Mouse (Mus musculus): ENCODE results near the gene Zcchc17. TPM values are rescaled to one million over a fixed set of nuclear protein-coding genes. Genes with fewer than 3 reads are reported as not detected.

Gene Zcchc17
- polyA plus RNA-seq, 1 experiment from 2014 or later, result 66.4 TPM

DNA sequence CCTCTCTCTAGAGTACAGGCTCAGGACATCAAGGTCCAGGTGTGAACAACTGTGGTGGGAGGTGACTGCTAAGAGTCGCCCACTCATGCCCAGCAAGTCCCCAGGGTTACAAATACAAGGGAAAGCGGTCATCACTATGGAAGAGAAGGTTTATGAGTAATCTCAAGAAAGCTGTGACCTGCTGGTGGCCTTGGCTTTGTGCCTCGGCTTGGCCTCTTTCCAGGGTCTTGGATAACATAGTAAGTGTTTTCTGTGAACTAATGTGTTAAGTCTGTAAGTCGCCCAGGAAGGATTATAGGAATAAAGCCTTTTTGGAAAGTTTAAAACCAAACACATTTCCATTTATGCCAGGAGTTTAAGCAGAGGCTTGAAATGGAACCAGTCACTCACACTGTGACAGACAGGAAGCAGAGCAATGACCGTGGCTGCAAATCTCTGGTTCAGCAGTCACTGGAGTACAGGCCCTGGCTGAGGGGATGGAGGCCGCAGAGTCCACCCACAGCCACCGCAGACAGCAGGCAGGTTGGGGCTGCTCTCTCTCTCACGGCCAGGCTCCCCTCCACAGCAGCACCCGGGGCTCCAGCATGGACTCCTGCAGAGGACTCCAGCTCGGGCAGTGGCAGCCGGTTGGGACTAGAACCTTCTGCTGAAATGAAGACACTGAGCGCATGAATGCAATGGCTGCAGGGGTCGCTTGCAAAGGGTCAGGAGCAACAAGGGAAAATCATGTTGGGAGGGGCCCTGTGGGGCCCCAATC lies 43.8 kb downstream of the Zcchc17 start:
- Histone ChIP-seq H3K4me2 (replicated peaks) (no peak overlapping the region), H3K36me3 (peaks cover 9% of the 10 kb centered on the region; the same call in 1 of the 2 replicates), H3K27me3 (replicated peaks) (no peaks in the 10 kb centered on the region), H3K9me3 (no peaks in the 10 kb centered on the region), H3K4me1 (replicated peaks) (no peaks in the 10 kb centered on the region), H3K4me3 (replicated peaks) (no peak overlapping the region), H3K27ac (no peak overlapping the region), H3K9ac (no peak overlapping the region)
- 68% methylated on average over 13 of the region's 13 CpGs for WGBS
- no peak for ATAC-seq

DNA sequence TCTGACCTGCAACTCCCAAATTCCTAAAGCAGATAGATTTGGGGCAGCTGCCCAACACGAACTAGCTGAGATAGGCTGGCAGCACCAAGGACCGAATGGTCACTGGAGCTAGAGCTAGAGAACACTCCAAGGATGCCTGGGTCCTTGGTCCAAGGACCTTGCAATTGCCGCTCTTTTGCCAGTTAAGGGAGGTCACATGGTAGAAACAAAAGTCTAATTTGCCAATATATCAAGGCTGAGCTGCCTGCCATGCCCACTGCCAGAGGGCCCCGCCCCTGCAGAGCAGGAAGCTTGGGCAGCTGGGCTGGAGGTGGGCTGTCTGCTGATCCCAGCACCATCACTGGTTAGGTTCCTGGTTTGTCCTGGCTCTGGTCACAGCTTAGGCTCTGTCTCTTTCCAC lies 46.2 kb downstream of the Zcchc17 start:
- WGBS, result 86% methylated on average over 4 of the region's 4 CpGs
- H3K4me3 ChIP-seq (replicated peaks), result no peak overlapping the region

DNA sequence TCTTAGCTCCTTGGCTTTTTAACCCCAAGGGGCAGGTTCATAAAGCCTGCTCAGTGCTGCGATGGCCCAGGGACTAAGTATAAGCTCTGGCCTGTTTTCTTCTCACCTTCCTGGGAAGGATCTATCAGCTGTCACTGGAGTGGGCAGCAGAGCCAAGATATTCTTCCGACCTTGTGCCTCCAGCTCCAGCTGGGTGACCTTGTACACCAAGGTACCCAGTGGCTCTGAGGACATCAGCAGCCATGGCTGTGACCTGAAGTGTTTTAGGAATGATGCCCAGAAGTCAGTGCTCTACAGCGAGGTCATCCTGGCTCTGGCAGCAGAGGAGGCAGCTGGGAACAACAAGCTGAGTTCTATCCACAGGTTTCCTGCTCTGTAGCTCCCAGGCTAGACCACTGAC lies 47.2 kb downstream of the Zcchc17 start:
- Histone ChIP-seq H3K4me1 (replicated peaks) (peaks cover 17% of the 10 kb centered on the region), H3K4me3 (replicated peaks) (no peak overlapping the region), H3K27ac (no peak overlapping the region; the same call in 1 of the 2 replicates), H3K9ac (no peak overlapping the region), H3K36me3 (0 out of 2 replicates have a peak, but pooled peaks cover 4% of the 10 kb centered on the region), H3K9me3 (no peaks in the 10 kb centered on the region), H3K4me2 (replicated peaks) (no peak overlapping the region), H3K27me3 (replicated peaks) (peaks cover 14% of the 10 kb centered on the region)
- ATAC-seq, result no peak
- WGBS, result 79% methylated on average over 3 of the region's 3 CpGs

More for the DNA sequence above, 46.2 kb downstream of the Zcchc17 start:
- H3K9ac ChIP-seq, result no peak overlapping the region
- no peak for ATAC-seq
- H3K4me1 ChIP-seq (replicated peaks), result peaks cover 7% of the 10 kb centered on the region
- no peak overlapping the region for H3K27ac ChIP-seq
- H3K36me3 ChIP-seq, result peaks cover 8% of the 10 kb centered on the region; the same call in 1 of the 2 replicates
- H3K27me3 ChIP-seq (replicated peaks), result peaks cover 10% of the 10 kb centered on the region
- no peak overlapping the region for H3K4me2 ChIP-seq (replicated peaks)
- H3K9me3 ChIP-seq, result no peaks in the 10 kb centered on the region

DNA sequence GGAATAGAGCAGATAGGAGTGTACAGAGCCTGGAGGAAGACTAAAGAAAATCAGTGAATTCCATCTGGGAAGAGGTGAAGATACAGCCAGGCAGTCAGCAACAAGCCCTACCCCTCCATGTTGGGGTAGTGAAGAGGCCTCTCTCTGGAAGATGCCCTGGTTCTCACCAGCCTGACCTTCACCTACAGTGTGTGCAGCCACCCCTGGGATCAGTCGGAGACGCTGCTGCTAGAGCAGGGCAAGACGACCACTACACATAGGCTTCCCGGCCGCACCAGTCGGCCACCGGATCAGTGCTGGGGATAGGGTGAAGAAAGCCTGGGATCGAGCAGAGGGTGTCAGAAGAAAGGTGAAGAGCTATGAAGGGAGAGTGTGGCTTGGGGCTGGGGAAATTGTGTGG lies 50.5 kb downstream of the Zcchc17 start:
- Histone ChIP-seq H3K4me1 (replicated peaks) (peaks cover 18% of the 10 kb centered on the region), H3K9me3 (no peaks in the 10 kb centered on the region), H3K27me3 (replicated peaks) (peaks cover 18% of the 10 kb centered on the region), H3K27ac (no peak overlapping the region), H3K36me3 (no peaks in the 10 kb centered on the region), H3K4me3 (replicated peaks) (peak overlapping the region; percentile 43; the same call in 1 of the 2 replicates), H3K4me2 (replicated peaks) (peak overlapping the region; percentile 83), H3K9ac (no peak overlapping the region)
- ATAC-seq, result no peak
- WGBS, result 49% methylated on average over 8 of the region's 8 CpGs

DNA sequence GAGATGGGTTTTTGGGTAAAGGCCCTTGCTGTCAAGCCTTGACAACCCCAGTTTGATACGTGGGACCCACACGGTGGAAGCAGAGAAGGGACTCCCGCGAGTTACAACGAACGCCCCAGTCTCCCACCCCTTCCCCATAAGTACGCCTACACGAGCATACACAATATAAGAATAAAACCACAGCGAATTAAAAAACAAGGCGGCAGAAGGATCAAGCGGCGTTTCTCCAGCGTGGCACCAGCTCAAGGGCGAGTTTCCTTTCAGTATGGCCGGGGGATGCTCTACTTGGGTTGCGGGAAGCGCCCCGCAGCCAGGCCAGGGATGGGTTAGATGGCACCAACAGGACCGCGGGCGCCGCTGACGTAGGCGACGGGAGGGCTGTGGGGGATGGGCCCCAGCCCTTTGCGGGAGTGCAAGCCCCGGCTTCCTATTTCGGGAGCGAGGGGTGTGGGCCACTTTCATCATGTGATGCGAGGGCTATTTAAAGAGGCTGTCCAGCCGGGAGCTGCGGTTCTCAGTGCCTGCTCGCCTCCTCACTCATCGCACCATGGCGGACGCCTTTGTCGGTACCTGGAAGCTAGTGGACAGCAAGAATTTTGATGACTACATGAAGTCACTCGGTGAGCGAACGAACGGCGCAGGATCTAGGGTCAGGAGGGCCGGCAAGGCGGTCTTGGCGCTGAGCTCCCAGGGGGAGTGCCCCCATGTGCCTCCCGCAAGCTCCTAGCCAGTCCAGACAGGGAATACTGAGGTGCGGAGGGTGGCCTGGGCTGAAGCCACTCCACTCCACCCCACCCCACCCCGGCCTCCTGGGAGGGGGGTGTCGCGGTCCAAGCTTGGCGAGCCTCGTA lies 51.3 kb downstream of the Zcchc17 start, which contains the start of the genes Fabp3 and Gm10570:
Gene Fabp3 (plus strand): TSS at position 365 of the 851 bp plus-strand sequence.
Gene Gm10570 (minus strand): TSS at position 444 of the 851 bp plus-strand sequence.
- WGBS, result under 1% methylated on average over 52 of the region's 52 CpGs
- ATAC-seq, result peak; percentile 35
- Histone ChIP-seq H3K9me3 (no peaks in the 10 kb centered on the region), H3K4me2 (replicated peaks) (peak within 1 kb of the TSS; percentile 83), H3K36me3 (no peaks in the 10 kb centered on the region), H3K4me3 (replicated peaks) (peak within 1 kb of the TSS; percentile 43), H3K27ac (no peak within 1 kb of the TSS), H3K9ac (peak within 1 kb of the TSS; percentile 15), H3K27me3 (replicated peaks) (peaks cover 18% of the 10 kb centered on the region), H3K4me1 (replicated peaks) (peaks cover 18% of the 10 kb centered on the region)

DNA sequence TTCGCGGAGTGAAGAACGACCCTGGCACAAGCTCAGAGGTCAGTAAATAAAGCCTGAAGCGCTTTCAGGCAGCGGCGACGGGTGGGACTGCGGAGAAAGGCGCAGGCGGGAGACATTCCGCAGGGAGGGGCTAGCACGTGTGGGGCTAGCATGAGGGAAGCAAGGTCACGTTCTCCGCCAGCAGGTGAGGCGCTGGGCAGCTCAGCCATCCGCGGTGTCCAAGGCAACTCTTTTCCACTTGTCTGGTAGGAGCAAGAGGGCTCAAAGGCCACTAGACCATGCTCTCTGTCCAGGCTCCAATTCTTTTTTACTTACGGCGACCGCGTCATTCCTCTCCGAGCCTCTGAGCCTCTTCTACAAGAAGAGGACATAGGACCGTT lies 51.9 kb downstream of the Zcchc17 start:
- Histone ChIP-seq H3K4me1 (replicated peaks) (peaks cover 18% of the 10 kb centered on the region), H3K4me3 (replicated peaks) (peak overlapping the region; percentile 43), H3K4me2 (replicated peaks) (peak overlapping the region; percentile 83), H3K9ac (peak overlapping the region; percentile 15), H3K36me3 (no peaks in the 10 kb centered on the region), H3K27me3 (replicated peaks) (peaks cover 18% of the 10 kb centered on the region), H3K9me3 (no peaks in the 10 kb centered on the region), H3K27ac (no peak overlapping the region)
- under 1% methylated on average over 23 of the region's 23 CpGs for WGBS
- peak; percentile 77 for ATAC-seq

DNA sequence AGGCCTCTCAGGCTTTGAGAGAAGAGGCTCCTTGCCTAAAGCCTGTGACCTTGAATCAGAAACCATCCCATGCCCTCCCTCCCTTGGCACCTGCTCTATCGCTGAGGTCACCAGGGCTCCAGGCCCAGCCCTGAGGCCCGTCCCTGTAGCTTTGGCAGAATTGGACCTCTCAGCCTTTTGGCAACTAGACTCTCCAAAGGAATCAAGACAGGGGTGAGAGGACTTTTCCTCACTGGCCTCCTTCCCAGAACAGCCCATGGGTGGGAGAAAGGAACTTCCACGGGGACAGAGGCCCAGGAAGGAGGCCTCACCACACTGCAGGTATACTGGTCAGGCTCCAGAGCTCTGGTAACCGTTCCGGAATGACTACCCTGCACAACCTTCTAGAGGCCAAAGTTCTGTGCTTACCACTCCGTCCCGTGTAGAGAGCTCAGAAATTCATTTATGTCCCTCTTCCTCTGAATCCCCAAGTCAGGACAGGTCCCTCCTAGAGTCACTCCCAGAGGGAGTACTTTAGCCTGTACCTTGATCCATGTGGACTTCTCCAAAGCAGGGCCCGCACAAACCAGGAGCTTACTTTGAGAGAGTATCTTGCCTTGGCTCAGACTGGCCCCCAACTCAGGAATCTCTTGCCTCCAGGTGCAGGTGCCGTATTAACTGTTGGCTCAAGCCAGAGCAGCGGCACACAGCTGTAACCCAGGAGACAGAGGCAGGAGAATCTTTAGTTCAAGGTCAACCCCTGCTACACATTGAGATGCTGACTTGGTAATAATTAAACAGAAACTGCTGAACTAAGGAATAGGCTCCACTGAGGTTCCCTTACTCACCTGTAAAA lies 52.7 kb downstream of the Zcchc17 start:
- no peak overlapping the region for H3K27ac ChIP-seq
- no peaks in the 10 kb centered on the region for H3K9me3 ChIP-seq
- H3K27me3 ChIP-seq (replicated peaks), result peaks cover 18% of the 10 kb centered on the region
- H3K4me3 ChIP-seq (replicated peaks), result no peak overlapping the region
- WGBS, result 75% methylated on average over 10 of the region's 10 CpGs
- no peak overlapping the region for H3K9ac ChIP-seq
- H3K4me2 ChIP-seq (replicated peaks), result peak overlapping the region; percentile 83
- H3K4me1 ChIP-seq (replicated peaks), result peaks cover 18% of the 10 kb centered on the region
- no peaks in the 10 kb centered on the region for H3K36me3 ChIP-seq
- ATAC-seq, result 0 out of 2 replicates have a peak, but pooled peaks have one; percentile 30

DNA sequence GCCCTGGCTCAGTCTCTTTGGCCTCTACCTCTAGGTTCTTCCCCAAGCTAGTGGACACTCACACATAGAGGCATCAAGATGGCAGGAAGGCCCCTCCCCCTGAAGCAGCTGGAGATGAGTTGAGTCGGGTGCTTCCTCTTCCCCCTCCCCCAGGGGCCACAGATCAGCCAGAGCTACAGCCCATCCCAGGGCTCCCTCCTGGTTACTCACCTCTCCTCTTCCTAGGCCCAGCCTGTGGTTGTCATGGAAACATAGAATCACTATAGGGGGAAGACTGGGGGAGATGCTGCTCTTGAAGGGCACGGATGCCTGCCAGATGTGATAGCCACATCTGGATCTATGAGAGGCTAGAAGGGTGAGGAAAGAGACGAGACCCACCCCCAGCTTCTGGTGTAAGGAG lies 55.0 kb downstream of the Zcchc17 start:
- Histone ChIP-seq H3K9me3 (no peaks in the 10 kb centered on the region), H3K27ac (no peak overlapping the region), H3K36me3 (no peaks in the 10 kb centered on the region), H3K4me3 (replicated peaks) (no peak overlapping the region), H3K4me2 (replicated peaks) (no peak overlapping the region), H3K9ac (no peak overlapping the region), H3K27me3 (replicated peaks) (peaks cover 18% of the 10 kb centered on the region), H3K4me1 (replicated peaks) (peaks cover 18% of the 10 kb centered on the region)
- ATAC-seq, result no peak
- WGBS, result 36% methylated on average over 3 of the region's 3 CpGs

DNA sequence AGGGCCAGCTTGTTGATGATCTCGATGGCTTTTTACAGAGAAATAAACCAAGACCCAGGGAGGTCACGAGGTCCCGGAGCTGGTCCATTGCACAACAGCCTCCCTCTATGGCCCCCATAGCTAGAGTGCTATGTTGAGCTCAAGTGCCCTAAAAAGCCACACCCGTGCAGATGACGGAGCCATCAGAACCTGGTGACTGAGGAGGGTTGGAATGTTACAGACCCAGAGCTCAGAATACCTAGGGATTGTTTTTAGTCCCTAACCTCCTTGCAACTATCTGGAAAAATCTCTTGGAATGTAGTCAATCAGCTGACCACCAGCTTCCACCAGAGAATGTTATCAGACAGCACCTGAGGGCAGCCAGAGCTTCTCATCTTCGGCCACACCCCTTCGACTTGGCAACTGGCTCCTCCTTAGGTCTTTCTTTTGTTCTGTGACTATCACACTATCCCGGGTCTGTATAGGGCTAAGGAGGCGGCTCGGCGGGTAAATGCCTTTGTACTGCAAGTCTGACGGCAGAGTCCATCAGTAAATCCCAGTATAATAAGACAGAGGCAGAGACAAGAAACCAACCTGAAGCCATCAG lies 57.4 kb downstream of the Zcchc17 start:
- no peak for ATAC-seq
- Histone ChIP-seq H3K27ac (no peak overlapping the region), H3K4me2 (replicated peaks) (no peak overlapping the region), H3K9ac (no peak overlapping the region), H3K36me3 (no peaks in the 10 kb centered on the region), H3K4me3 (replicated peaks) (no peak overlapping the region), H3K9me3 (no peaks in the 10 kb centered on the region), H3K27me3 (replicated peaks) (peaks cover 2% of the 10 kb centered on the region; the same call in 1 of the 2 replicates), H3K4me1 (replicated peaks) (no peaks in the 10 kb centered on the region; the same call in 1 of the 2 replicates)
- 56% methylated on average over 12 of the region's 12 CpGs for WGBS

DNA sequence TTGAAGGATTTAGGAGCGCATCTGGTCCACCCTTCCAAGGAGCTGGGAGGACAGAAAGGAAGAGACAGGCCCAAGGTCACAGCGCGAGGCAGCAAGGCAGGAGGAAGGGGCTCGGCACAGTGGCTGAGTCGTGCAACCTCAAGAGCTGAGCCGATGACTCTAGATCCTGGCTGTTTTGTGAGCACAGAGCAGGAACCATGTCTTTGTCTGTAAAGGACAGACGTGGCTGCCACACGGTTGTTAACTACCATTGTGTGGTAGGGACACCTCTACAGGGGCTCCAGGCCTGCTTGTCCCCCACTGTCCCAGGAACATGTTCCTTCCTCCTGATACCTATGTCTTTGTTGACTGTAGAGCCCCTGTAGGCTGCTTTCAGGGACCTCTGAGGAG lies 60.1 kb downstream of the Zcchc17 start:
- WGBS, result 65% methylated on average over 8 of the region's 8 CpGs
- Histone ChIP-seq H3K27me3 (replicated peaks) (no peaks in the 10 kb centered on the region), H3K4me1 (replicated peaks) (0 out of 2 replicates have a peak, but pooled peaks cover 6% of the 10 kb centered on the region), H3K4me2 (replicated peaks) (no peak overlapping the region), H3K9ac (no peak overlapping the region), H3K9me3 (no peaks in the 10 kb centered on the region), H3K36me3 (no peaks in the 10 kb centered on the region), H3K4me3 (replicated peaks) (no peak overlapping the region), H3K27ac (no peak overlapping the region)
- no peak for ATAC-seq

DNA sequence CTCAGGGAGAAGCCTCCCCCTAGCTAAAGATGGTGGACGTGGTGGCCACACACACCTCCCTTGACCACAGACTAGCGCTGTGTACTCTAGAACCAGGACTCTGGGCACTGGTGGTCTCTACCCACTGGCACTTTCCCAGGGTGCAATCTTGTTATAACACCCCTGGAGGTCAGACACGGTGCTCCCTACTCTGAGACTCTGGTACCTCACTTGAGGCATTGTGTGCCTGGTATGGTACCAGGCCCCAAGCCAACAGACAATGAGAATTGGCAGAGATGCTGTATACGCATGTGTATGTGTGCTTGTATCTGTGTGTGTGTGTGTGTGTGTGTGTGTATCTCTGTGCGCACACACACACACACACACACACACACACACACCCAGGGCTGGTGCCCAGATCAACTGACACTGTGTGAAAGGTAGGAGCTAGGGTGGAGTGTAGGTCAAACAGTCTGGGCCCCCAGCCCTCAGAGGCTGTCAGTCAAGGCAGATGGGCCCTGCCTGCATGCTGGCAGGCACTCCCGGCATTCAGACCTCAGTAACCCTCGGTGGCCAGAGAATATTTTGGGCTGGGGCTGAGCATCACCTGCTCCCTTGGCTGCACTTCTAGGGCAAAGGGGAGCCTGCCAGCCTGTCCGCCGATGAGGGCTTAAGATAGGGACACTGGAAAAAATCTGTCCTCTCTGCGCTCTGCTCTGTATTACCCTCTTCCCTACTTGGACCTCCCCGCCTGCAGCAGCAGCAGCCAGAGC lies 60.7 kb downstream of the Zcchc17 start:
- no peak overlapping the region for H3K4me2 ChIP-seq (replicated peaks)
- no peaks in the 10 kb centered on the region for H3K36me3 ChIP-seq
- H3K4me1 ChIP-seq (replicated peaks), result 0 out of 2 replicates have a peak, but pooled peaks cover 6% of the 10 kb centered on the region
- no peak overlapping the region for H3K4me3 ChIP-seq (replicated peaks)
- H3K9me3 ChIP-seq, result no peaks in the 10 kb centered on the region
- no peak overlapping the region for H3K27ac ChIP-seq
- no peaks in the 10 kb centered on the region for H3K27me3 ChIP-seq (replicated peaks)
- no peak overlapping the region for H3K9ac ChIP-seq
- WGBS, result 77% methylated on average over 11 of the region's 11 CpGs
- no peak for ATAC-seq

Measured in intestine, embryonic 15.5 days (tissue).